Mouse (Mus musculus): Measurements from ENCODE around the gene Cetn2. TPM values are rescaled to one million over a fixed set of nuclear protein-coding genes. Genes with fewer than 3 reads are reported as not detected.

Cetn2 gene
- polyA plus RNA-seq, 1 experiment, result 22.7 TPM

- TF ChIP-seq CTCF (conservative IDR thresholded peaks at IDR 0.05; ENCODE audit: insufficient read depth, insufficient read length, low read depth, low read length) (no peak), POLR2A (IDR thresholded peaks at IDR 0.05; ENCODE audit: low read depth, low read length) (no peak)
- WGBS, result 0% methylated on average over 6 of the region's 6 CpGs
- H3K27me3 ChIP-seq (replicated peaks; ENCODE audit: control insufficient read depth, insufficient read depth, low read length), result no peaks in the 10 kb centered on the region
- H3K4me3 ChIP-seq (ENCODE audit: insufficient read depth, low read depth, low read length), result peak overlapping the region; percentile 83
- H3K36me3 ChIP-seq (ENCODE audit: control insufficient read depth, insufficient read depth, low read length), result no peaks in the 10 kb centered on the region; the same call in 1 of the 2 replicates
- H3K27ac ChIP-seq (ENCODE audit: insufficient read depth, low read depth, low read length), result peak overlapping the region; percentile 46
- peaks cover 2% of the 10 kb centered on the region; the same call in 1 of the 2 replicates for H3K4me1 ChIP-seq (ENCODE audit: control insufficient read depth, insufficient read depth, low read length)
- DNase-seq, result no peak
Measured at GRCm38 (mm10) chrX:72918682-72919059, 460 bp upstream of the Cetn2 start.

GRCm38 (mm10) chrX:72911611-72912010 lies 6.6 kb downstream of the Cetn2 start:
- no peak overlapping the region for H3K4me3 ChIP-seq (ENCODE audit: insufficient read depth, low read depth, low read length)
- WGBS, result 100% methylated on average over 1 of the region's 1 CpGs

GRCm38 (mm10) chrX:72908404-72908741 lies 9.8 kb downstream of the Cetn2 start:
- no peak for TF ChIP-seq POLR2A (IDR thresholded peaks at IDR 0.05; ENCODE audit: low read depth, low read length)
- no peak; the same call in 1 of the 2 replicates for TF ChIP-seq CTCF (conservative IDR thresholded peaks at IDR 0.05; ENCODE audit: insufficient read depth, insufficient read length, low read depth, low read length)
- DNase-seq, result peak; percentile 55
- Histone ChIP-seq H3K27me3 (replicated peaks; ENCODE audit: control insufficient read depth, insufficient read depth, low read length) (no peaks in the 10 kb centered on the region), H3K4me3 (ENCODE audit: insufficient read depth, low read depth, low read length) (no peak overlapping the region), H3K36me3 (ENCODE audit: control insufficient read depth, insufficient read depth, low read length) (no peaks in the 10 kb centered on the region), H3K27ac (ENCODE audit: insufficient read depth, low read depth, low read length) (no peak overlapping the region), H3K4me1 (ENCODE audit: control insufficient read depth, insufficient read depth, low read length) (no peaks in the 10 kb centered on the region)
- WGBS, result 4% methylated on average over 2 of the region's 2 CpGs

More at GRCm38 (mm10) chrX:72911611-72912010, 6.6 kb downstream of the Cetn2 start:
- no peaks in the 10 kb centered on the region; the same call in 1 of the 2 replicates for H3K36me3 ChIP-seq (ENCODE audit: control insufficient read depth, insufficient read depth, low read length)
- no peak for DNase-seq
- no peaks in the 10 kb centered on the region for H3K27me3 ChIP-seq (replicated peaks; ENCODE audit: control insufficient read depth, insufficient read depth, low read length)
- H3K4me1 ChIP-seq (ENCODE audit: control insufficient read depth, insufficient read depth, low read length), result no peaks in the 10 kb centered on the region
- TF ChIP-seq CTCF (conservative IDR thresholded peaks at IDR 0.05; ENCODE audit: insufficient read depth, insufficient read length, low read depth, low read length), result no peak
- no peak overlapping the region for H3K27ac ChIP-seq (ENCODE audit: insufficient read depth, low read depth, low read length)

DNA sequence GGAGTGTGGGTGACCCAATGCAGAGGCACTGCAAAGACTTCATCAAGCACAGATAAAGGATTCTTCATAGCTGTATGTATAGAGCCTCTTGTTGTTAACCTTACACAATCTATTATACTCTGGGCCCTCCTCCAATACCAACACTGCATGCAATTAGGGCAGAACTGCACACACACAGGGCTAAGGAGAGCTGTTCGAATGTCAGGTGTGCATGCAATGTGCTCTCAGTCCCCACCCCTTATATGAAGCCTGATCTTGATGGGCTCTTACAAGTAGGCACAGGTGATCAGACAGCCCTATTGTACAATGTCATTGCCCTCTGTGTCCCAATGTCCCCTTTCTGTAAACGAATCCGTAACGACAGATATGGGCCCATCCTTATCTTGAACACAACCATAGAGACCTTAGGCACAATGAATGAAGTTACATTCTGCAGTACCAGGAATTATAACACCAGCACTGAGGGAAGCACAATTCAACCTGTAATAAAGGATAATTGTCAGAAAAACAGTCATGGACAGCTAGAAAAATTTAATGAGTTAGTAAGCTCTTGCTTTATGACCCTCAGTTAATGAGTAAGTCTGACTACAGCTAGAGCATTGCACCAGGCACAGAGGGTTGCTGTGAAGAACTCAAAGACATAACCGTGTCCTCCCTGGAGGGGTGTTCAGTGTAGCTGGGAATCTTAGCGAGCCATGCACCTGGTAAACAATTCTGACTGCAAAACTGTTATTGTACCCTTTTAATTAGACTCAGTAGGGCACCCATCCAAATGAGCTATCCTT lies 10.4 kb downstream of the Cetn2 start:
- H3K4me1 ChIP-seq (ENCODE audit: control insufficient read depth, insufficient read depth, low read length), result no peaks in the 10 kb centered on the region
- 58% methylated on average over 6 of the region's 6 CpGs for WGBS
- H3K27ac ChIP-seq (ENCODE audit: insufficient read depth, low read depth, low read length), result no peak overlapping the region
- H3K4me3 ChIP-seq (ENCODE audit: insufficient read depth, low read depth, low read length), result no peak overlapping the region
- H3K36me3 ChIP-seq (ENCODE audit: control insufficient read depth, insufficient read depth, low read length), result no peaks in the 10 kb centered on the region
- TF ChIP-seq CTCF (conservative IDR thresholded peaks at IDR 0.05; ENCODE audit: insufficient read depth, insufficient read length, low read depth, low read length), result no peak
- TF ChIP-seq POLR2A (IDR thresholded peaks at IDR 0.05; ENCODE audit: low read depth, low read length), result no peak
- H3K27me3 ChIP-seq (replicated peaks; ENCODE audit: control insufficient read depth, insufficient read depth, low read length), result no peaks in the 10 kb centered on the region
- DNase-seq, result peak; percentile 9

DNA sequence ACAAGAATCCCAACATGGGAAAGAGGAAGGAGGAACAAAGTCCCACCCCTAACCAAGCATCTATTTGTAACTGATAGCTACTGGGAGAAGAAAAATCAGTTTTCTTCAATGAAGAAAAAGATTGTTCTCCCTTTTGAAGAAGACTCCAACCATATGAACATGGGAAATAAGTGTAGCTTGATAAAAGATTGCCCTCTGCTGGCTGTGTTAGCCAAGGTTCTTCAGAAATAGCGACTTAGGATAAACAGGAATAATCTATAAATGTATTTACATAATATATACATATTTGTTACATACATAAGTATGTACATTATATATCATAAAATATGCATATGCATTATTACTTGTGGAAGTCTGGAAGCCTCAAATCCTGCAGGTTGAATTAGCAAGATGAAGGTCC lies 15.7 kb downstream of the Cetn2 start:
- Histone ChIP-seq H3K4me1 (ENCODE audit: control insufficient read depth, insufficient read depth, low read length) (no peaks in the 10 kb centered on the region), H3K27ac (ENCODE audit: insufficient read depth, low read depth, low read length) (no peak overlapping the region), H3K27me3 (replicated peaks; ENCODE audit: control insufficient read depth, insufficient read depth, low read length) (no peaks in the 10 kb centered on the region), H3K4me3 (ENCODE audit: insufficient read depth, low read depth, low read length) (no peak overlapping the region), H3K36me3 (ENCODE audit: control insufficient read depth, insufficient read depth, low read length) (no peaks in the 10 kb centered on the region)
- DNase-seq, result no peak
- no peak for TF ChIP-seq CTCF (conservative IDR thresholded peaks at IDR 0.05; ENCODE audit: insufficient read depth, insufficient read length, low read depth, low read length)
- no peak for TF ChIP-seq POLR2A (IDR thresholded peaks at IDR 0.05; ENCODE audit: low read depth, low read length)
- 38% methylated on average over 1 of the region's 1 CpGs for WGBS

- WGBS, result 65% methylated on average over 1 of the region's 1 CpGs
- DNase-seq, result no peak
- H3K27ac ChIP-seq (ENCODE audit: insufficient read depth, low read depth, low read length), result no peak overlapping the region
- no peak overlapping the region for H3K4me3 ChIP-seq (ENCODE audit: insufficient read depth, low read depth, low read length)
- TF ChIP-seq CTCF (conservative IDR thresholded peaks at IDR 0.05; ENCODE audit: insufficient read depth, insufficient read length, low read depth, low read length) (no peak), POLR2A (IDR thresholded peaks at IDR 0.05; ENCODE audit: low read depth, low read length) (no peak)
- H3K4me1 ChIP-seq (ENCODE audit: control insufficient read depth, insufficient read depth, low read length), result no peaks in the 10 kb centered on the region
- H3K27me3 ChIP-seq (replicated peaks; ENCODE audit: control insufficient read depth, insufficient read depth, low read length), result no peaks in the 10 kb centered on the region
- H3K36me3 ChIP-seq (ENCODE audit: control insufficient read depth, insufficient read depth, low read length), result no peaks in the 10 kb centered on the region
Measured at GRCm38 (mm10) chrX:72896055-72896437, 22.2 kb downstream of the Cetn2 start.

GRCm38 (mm10) chrX:72895388-72896054 lies 22.7 kb downstream of the Cetn2 start:
- Histone ChIP-seq H3K27me3 (replicated peaks; ENCODE audit: control insufficient read depth, insufficient read depth, low read length) (no peaks in the 10 kb centered on the region), H3K4me3 (ENCODE audit: insufficient read depth, low read depth, low read length) (no peak overlapping the region), H3K27ac (ENCODE audit: insufficient read depth, low read depth, low read length) (no peak overlapping the region), H3K4me1 (ENCODE audit: control insufficient read depth, insufficient read depth, low read length) (no peaks in the 10 kb centered on the region), H3K36me3 (ENCODE audit: control insufficient read depth, insufficient read depth, low read length) (no peaks in the 10 kb centered on the region)
- no peak for DNase-seq
- 68% methylated on average over 5 of the region's 5 CpGs for WGBS
- TF ChIP-seq POLR2A (IDR thresholded peaks at IDR 0.05; ENCODE audit: low read depth, low read length) (no peak), CTCF (conservative IDR thresholded peaks at IDR 0.05; ENCODE audit: insufficient read depth, insufficient read length, low read depth, low read length) (no peak)

Other genes with a start within 250 kb of the Cetn2 start
- gene Gabrq, start 93.2 kb downstream of the Cetn2 start, polyA plus RNA-seq (2012; rRNA removed), result 0.03 TPM in 2 replicates
- 43.7 and 45.7 TPM in 2 replicates for gene Nsdhl, start 146 bp upstream of the Cetn2 start, polyA plus RNA-seq (2012; rRNA removed)
- 5.9 and 6.7 TPM in 2 replicates for gene Zfp185, start 68.9 kb upstream of the Cetn2 start, polyA plus RNA-seq (2012; rRNA removed)
- not detected in 2 replicates for gene Pnma5, start 118.7 kb upstream of the Cetn2 start, polyA plus RNA-seq (2012; rRNA removed)
- not detected in 2 replicates for gene Pnma3, start 146.4 kb upstream of the Cetn2 start, polyA plus RNA-seq (2012; rRNA removed)
- gene Xlr4a, start 164.1 kb upstream of the Cetn2 start, polyA plus RNA-seq (2012; rRNA removed), result 0.17 TPM in 1 of 2 replicates, not detected in the other
- 0.08 and 0.22 TPM in 2 replicates for gene Xlr3a, start 178.7 kb upstream of the Cetn2 start, polyA plus RNA-seq (2012; rRNA removed)
- 0.07 TPM in 1 of 2 replicates, not detected in the other for gene Gm14685, start 198.6 kb upstream of the Cetn2 start, polyA plus RNA-seq (2012; rRNA removed)
- not detected in 2 replicates for gene Xlr5b, start 230.4 kb upstream of the Cetn2 start, polyA plus RNA-seq (2012; rRNA removed)
- 0.16 TPM in 1 of 2 replicates, not detected in the other for gene DXBay18, start 231.0 kb upstream of the Cetn2 start, polyA plus RNA-seq (2012; rRNA removed)